Mouse (Mus musculus) lung, adult 18-20 months (tissue): ENCODE measurements at regions not wholly inside any gene's neighbourhood (a gene's known extent, or its start where the extent isn't known, plus 50 kb on each side); places are given as distances from the start of the nearest gene placed in this dataset.
A peak's percentile ranks its signal among the peaks of the same experiment; 100 is the strongest.
"Not testable (repeated sequence)": the region's sequence is repeated elsewhere in the genome, so short reads cannot be mapped to it uniquely, and the experiment has no call there.

Experiments
- DNase-seq, 2 experiments: peaks; one replicate each; pipeline ENCODE4 v3.0.0; 2022; ENCODE audit warnings: mixed read lengths in 2 of 2

DNA sequence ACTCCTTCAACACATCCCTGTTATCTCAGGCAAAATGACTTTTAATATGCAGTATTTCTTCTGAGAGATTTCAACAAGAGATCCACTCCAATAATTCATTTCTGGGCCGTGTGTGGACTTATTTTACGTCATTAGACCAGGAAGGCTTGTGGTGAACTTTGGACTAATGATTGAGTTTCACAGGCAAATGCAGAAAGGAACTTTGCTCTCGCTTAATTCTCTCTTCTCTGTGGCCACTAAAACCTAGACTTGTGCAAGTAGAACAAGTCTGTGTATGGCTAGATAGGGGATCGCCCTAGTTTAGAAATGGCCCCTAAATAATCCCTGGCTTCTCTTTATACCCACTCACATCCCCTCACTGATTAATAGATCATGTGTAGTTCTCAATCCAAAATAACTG lies 50.6 kb upstream of the Ppp1r12a start:
- DNase-seq, result no peak

DNA sequence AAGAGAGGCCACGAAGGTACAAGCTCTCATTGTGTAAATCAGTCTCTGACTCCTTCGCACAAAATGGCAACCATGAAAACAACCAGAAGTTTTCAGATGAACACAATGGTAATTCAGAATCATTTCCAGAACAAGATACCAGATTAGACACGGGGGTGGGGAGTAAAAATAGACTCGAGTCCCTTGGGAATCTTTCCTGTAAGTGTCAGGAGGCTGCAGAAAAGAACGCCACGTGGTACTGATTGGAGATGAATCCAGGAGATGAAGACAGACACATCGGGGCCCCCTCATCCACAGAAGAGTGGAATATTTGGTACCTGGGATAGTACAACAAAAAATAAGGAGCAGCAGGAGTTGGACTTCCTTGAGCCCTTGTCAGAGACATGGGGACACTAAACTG lies 51.1 kb upstream of the Ppp1r12a start:
- no peak for DNase-seq

DNA sequence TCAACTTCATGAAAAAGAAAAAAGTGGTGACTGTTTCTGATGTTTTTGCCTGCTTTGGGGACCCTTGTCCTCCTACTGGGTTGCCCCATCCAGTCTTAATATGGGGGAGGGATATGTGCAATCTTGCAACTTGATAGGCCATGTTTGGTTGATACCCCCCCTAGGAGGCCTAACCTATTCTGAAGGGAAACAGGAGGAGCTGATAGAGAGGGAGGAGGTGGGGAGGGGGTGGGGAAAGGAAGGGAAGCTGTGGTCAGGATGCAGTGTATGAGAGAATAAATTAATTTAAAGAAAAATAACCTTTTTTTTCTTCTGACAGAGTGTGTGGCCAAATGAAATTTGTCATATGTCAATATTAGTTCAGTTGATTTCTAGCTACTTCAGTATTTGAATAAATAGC lies 51.8 kb upstream of the Ppp1r12a start:
- no peak for DNase-seq

DNA sequence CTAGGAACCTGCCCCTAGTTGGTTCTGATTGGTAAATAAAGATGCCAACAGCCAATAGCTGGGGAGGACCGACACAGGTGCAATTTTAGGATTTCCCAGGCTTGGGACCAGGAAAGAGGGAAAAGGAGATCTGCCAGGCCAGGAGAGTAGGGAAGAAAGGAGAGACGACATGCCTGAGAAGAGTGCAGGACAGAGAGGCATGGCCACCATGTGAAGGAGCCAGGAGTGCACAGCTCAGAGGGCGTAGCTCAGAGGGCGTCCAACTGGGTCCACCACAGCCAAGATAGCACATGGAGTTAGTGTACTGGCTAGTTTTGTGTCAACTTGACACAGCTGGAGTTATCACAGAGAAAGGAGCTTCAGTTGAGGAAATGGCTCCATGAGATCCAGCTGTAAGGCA lies 53.5 kb upstream of the Ppp1r12a start:
- not testable (repeated sequence) for DNase-seq

DNA sequence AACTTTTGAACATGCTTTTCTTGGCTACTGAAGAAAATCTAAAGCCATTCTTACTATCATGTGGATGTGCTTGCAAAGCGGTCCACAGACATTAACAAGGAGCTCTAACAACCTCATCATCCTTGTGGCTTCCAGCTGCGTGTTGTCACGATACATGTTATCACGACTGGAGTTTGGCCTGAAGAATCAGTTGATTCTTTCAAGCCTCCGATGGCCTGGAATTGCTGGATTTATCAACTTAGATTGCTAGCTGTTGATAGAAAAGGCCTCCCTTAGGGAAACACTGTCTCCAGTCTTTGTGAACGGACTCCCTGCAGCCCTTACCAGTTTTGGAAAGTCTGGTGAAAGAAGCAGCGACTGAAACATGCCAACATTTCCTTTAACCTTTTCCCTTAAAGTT lies 60.5 kb upstream of the Ppp1r12a start:
- DNase-seq, result no peak

DNA sequence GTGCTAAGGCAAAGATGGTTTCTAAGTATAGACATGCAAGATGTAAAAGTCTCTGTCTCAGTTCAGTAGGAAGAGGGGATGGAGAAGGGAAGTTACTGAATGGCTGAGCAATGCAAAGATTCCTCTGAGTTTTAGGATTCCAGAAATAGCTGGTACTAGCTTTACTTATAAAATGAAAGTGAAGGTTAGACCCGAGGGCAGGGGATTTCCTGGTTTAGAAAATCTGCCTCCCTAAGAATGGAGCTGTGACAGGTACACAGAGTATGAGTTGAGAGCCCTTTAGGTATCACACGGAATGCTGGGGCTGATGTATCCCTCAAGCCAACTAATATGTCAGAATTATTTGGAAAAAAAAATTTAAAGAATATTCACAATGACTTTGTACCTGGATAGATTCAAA lies 69.0 kb upstream of the Ppp1r12a start:
- no peak for DNase-seq

DNA sequence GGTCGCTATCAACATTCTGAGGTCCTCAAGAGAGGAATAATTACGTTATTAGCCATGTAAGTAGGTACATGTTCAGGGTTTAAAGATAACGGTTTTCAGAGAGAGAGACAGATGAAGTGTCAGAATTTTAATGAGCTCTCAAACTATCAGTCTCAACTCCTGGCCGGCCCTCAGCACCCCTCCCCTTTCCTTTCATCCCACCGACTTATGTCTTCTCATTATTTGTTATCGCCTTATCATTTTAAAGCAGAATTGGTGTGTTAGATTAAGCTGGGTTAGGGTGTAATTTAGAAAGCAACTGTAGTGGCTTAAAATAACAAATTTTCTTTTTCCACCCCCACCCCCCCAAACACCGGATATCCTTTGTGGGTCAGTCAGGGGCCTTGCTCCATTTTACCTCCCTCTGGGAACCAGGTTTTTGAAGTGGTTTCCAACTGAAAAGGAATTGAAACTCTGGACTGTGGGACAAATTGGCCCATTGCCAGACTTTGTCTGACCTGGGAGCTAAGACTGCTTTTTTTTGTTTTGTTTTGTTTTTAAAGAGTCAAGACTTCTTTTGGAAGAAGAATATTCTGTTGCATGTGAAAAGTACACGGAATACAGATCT lies 72.5 kb upstream of the Ppp1r12a start:
- DNase-seq, result no peak

DNA sequence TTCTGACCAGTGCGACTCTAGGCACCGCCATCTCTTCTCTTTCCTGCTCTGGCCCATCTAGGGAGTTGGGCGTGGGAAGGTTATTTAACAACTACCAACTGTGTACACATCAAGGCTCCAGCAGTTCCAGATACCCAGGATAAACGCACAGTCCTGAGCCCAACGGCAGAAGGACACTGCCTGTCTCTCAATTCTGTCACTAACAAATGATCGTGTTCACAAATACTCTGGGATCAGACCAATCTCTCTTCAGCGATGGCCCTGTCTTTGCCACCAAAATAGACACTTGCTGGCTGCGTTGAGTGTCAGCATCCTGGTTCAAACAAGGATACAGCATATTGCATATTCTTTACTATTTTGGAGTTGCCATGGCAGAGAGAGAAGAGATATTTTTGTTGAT lies 73.1 kb upstream of the Ppp1r12a start:
- peak in 1 of 2 experiments; percentile 29 for DNase-seq

DNA sequence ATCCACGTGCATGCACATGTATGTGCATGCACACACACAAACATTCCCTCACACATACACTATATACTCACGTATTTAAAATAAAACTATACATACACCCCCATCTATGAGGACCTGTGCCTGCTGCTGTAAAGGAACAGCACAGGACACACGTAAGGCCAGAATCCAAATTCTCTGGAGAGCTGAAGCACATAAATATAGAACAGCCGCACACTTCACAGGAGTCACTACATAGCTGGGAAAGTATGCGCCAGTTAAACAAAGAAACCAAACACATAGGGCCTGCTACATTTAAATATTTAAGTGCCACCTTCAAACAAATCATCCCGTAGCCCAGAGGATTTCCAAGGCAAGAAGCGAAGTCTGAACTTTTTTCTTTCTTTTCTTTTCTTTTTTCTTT lies 73.8 kb upstream of the Ppp1r12a start:
- no peak for DNase-seq

DNA sequence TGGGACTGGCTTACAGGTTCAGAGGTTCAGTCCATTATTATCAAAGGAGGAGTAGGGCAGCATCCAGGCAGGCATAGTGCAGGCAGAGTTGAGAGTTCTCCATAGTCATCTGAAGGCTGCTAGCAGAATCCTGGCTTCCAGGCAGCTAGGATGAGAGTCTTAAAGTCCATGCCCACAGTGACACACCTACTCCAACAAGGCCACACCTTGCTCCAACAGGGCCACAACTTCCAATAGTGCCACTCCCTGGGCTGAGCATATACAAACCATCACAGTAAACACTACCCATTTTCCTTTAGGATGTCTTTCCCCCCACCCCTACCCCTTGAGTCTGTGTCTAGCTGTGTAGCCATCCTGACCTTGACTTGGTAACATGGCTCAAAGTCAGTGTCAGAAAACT lies 78.8 kb upstream of the Ppp1r12a start:
- no peak for DNase-seq

DNA sequence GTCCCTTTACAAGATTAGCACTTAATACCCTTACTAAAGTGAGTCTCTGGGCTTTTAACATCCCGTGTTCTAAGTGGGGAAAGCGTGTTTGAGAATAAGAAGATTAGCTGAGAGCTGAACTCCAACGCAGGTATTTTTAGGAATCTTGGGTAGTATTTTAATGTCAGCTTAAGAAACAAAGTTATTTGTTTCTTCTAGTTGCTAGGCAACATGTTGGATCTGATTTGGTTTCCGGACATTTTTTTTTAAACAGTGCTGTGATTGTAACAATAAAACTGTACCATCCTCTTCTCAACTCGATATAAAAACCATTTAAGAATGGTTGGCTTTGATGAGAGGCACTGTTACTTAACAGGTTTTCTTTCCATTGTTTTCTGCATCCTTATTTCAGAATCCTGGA lies 86.8 kb upstream of the Ppp1r12a start:
- no peak for DNase-seq

DNA sequence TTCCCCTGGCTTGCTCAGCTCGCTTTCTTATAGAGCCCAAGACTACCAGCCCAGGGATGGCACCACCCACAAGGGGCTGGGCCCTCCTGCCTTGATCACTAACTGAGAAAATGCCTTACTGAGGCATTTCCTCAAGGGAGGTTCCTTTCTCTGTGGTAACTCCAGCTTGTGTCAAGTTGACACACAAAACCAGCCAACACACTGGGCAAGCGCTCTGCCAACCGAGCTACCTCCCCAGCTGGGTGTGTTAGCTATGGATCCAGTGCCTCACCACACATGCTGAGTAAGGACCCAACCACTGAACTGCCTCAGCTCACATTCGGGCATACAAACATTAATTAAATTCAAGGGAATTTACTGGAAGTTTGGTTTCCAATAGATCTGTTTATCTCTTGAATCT lies 88.2 kb upstream of the Ppp1r12a start:
- DNase-seq, result peak in 1 of 2 experiments; percentile 15

DNA sequence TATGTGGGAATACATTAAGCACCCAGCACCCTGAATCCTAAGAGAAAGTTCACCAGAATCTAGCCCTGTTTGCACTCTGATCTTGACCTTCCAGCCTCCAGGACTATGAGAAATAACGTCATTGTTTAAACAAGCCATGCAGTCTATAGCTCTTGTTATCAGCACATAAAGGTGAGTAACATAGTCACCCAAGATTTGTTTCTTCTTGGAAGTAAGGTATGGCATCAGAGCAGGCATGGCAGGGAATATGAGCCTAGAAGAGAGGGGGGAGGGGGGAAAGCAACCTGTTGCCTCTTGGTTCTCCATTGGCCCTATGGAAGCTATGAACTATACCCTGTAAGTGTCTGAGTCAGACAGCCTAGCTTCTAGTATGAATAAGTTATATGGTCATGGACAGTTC lies 89.8 kb upstream of the Ppp1r12a start:
- DNase-seq, result no peak

DNA sequence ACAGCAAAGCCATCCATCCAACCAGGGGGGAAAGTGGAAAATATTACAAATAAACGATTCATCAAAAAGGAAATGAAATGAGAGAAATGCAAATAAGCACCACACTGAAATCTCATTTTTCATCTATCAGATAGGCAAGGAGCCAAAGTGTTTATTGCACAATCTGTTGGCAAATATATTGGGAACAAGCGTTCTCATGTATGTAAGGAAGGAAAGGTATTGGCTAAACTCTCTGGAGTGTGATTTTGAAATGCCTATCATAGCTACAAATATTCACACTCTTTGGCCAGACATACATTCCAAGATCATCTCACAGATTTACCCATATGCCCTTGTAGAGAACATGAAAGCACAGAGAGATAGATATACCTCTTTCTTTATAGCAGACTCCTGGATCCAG lies 90.6 kb upstream of the Ppp1r12a start:
- peak in 1 of 2 experiments; percentile 67 for DNase-seq

DNA sequence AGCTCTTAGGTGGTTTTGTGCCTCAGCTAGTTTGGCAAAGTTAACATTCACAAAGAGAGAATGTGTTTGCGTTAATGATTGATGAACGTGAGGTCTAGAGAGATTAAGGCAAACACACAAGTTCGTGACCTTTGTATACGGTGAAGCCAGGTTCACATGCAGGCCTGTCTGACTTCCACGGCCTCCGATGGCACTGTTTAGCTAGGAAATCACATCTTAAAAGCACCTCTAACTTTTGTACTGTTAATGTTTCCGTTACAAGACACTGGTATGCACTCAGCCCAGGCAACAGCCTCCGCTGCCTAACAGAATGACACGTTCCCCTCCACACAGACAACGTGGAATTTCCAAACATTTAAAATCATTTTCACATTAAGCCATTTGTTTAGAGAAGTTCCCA lies 94.3 kb upstream of the Ppp1r12a start:
- peak in 1 of 2 experiments; percentile 29 for DNase-seq

DNA sequence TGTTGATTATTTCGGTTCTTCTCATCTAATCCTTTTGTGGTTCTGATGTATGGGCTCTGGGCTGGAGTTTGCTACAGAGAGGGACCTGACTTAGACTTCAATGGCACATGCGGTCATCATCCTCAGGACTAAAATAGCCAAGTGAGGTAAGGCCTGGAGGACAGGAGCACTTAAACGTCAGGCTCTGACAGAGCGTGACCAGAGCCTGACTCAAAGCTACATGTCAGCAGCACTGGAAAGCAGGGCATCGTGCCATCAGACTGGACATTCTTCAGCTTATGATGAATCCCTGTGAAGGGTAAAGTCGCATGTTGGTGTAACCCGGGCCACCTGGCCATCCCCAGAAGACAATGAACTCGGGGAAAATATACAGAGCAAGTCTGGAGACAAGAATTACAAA lies 95.8 kb upstream of the Ppp1r12a start:
- DNase-seq, result no peak

DNA sequence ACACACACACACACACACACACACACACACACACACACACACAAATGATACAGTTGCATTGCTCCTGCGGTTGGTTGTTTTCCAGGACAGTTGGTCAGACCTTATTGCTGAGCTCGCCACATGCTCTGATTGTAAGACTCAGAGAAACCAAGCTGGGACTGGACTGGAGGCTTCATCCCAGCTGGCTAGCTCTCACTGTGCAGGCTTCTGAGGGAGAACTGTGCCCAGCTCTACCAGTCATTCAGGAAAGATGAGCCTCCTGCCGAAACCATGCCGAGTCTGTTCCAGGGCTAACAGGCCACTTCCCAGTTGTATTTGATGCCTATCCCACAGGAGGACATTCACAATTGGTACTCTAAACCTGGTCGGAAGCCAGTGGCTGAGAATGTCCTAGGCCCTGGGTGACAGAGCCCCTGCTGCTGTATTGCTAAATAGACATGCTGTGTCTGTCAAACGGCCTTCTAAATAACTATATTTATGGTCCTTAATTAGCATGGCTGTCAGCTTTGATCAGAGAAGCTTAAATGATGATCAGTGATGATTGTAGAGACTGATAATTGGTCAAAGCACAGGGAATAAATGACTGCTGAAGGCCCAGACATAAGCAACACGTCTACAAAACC lies 100.1 kb upstream of the Ppp1r12a start:
- no peak for DNase-seq

DNA sequence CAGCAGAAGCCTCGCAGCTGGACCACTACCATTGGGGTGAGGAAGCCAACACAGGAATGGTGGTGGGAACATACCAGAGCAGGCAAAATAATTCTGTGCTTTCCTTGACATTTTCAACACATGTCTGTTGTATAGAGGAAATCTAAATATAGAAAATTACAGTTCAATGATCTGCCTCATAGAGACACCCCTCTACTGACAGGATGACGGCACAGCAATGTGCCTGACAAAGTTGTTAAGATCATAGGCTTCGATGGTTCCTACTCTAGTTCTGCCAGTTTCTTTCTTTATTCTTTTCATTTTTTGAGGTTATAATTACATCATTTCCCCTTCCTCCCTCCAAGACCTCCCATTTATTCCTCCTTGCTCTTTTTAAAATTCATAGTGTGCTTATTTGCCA lies 101.4 kb upstream of the Ppp1r12a start:
- DNase-seq, result no peak

DNA sequence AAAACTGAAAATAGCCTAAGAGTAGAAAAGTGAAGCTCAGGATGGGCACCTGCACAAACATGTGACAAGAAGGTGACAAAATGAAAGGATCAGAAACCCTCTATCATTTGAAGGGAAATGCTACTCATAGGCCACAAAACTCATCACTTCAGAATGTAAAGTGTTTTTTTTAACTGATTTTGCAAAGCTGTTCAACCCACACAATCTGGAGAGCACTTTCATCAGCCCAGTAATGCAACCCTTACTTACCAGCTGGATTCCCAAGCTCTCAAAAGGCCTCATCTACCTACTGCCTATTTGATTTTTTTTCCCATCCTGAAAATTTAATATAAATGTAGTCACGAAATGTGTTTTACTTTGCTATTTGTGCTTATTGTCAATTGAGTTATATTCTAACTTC lies 110.4 kb upstream of the Ppp1r12a start:
- no peak for DNase-seq

DNA sequence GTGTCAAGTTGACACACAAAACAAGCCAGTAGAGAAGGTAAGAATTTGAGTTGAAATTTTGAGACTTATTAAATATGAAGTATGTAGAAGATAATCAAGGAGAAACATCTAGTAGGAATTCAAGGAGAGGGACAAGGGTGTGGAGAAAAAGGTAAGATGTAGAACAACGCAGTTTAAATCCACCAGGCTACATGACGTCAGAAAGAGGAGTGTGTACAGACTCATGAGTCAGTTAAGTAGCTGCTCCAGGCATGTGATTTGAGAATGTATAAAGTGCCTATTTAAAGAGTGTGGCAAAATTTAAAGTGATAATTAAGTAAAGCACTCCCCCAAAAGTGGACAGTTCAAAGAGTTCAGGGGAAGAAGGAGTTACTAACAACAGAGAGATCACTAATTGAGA lies 113.6 kb upstream of the Ppp1r12a start:
- DNase-seq, result no peak

DNA sequence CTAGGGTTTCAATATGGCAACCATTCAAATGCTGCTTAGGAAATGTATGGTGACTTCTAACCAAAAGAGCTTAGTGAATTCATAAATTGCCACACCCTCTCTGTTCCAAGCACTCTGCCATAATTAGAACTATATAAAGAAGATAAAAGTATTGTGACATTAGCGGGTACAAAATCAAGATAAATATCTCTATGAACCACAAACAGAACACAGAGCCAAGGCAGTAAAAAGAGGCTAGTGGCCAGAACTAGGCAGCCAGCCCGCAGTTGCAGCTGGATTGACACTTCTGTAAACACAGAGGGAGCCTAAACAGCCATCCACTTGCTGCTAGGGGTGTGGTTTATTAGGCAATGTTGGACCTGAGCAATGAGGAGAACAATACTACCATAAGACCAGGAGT lies 118.5 kb upstream of the Ppp1r12a start:
- DNase-seq, result peak; percentile 30 to 39

DNA sequence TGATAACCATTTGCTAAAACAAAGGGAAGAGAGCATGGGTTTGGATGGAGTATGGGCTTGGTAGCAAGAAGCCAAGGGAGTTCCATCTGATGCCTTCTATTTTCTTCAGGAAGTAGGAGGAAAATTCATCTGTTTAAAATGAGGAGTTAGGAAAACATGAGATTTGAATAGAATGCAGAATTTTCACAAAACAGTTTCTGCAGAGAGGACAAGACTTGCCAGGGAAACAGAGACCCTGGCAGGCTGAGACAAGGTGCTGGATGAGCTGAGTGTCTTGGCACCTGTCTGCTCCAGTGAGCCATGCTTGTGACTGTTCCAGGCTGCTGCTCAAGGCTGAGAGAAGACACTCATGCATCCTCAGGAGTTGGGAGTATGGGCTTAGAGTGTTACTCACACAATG lies 122.0 kb upstream of the Ppp1r12a start:
- DNase-seq, result no peak

DNA sequence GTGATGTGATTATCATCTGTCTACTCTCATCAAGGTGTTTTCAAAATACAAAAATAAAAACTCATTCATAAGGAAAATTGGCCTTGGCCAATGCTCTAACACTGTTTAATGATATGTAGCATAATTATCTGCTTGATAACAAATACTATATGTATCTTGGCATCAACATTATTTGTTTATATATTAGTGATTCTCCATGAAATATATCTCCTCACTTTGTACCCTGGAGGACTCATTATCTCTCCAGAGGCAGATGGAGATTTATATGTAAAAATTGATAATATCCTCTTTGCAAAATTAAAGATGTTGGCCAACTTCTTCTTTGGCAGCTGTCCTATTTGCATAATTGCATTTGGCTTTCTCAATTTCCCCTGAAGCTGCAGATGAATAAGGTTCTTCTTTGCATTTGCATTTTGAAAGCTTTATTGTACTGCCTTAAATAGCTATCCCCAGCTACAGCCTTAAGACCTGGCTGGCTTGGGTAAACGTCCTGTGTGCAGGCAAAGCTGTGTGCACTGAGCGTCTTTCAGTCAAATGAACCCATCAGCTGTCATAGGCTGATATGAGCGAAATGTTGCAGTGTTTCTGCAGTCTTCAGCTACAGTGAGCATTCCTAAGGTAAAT lies 124.7 kb upstream of the Otogl start:
- DNase-seq, result no peak

DNA sequence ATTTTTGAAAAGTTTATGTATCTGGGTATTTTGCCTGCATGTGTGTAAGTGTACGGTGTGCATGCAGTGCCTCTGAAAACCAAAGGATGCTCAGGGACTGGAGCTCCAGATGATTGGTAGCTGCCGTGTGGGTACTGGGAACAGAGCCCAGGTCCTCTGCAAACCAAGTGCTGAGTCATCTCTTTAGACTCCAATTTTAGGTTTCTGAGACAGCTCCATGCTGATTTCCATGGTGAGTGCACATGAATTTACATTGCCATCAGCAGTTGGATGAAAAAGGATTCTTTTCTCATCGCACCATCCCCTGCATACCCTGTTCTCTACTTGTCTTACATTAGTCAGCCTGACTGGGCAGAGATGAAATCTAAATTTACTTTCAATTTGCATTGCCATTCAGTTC lies 122.1 kb upstream of the Otogl start:
- DNase-seq, result no peak

DNA sequence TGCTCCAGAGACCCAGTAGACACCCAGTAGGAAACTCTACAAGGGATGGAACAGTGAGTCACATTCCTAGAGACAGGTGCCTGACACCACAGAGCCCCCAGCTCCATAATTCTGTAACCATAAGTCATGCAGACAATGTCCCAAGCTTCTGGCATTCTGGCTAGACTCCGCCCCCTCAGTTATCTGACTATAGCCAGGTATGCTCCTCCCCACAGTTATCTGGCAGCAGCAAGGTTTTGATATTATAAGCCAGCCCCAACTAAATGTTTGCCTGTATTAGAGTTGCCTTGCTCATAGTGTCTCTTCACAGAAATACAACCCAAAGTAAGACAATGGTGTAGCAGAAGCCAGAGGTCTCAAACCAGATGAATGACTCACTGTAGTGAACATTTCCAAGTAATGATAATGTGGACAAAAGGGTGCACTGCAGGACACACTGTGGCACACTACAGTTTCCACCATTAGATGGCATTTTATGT lies 121.4 kb upstream of the Otogl start:
- DNase-seq, result no peak
